Mouse (Mus musculus) activated CD4-positive, CD25-positive, alpha-beta regulatory T cell, adult 4 months (primary cell): ENCODE data around the gene Il2ra. TPM values are rescaled to one million over a fixed set of nuclear protein-coding genes. Genes with fewer than 3 reads are reported as not detected.

Source experiments
- ATAC-seq: one replicate; pipeline ENCODE4 v1.8.0; 2017
- polyA plus RNA-seq, 2 experiments: library from polyadenylated mRNA; unstranded; fragments of 100-300 nt; shearing (Covaris generic); gene quantifications; one replicate each; pipeline ENCODE4 v1.2.1; 2017

Gene Il2ra
- polyA plus RNA-seq, 2 experiments from 2014 or later, result 305 to 312 TPM

DNA sequence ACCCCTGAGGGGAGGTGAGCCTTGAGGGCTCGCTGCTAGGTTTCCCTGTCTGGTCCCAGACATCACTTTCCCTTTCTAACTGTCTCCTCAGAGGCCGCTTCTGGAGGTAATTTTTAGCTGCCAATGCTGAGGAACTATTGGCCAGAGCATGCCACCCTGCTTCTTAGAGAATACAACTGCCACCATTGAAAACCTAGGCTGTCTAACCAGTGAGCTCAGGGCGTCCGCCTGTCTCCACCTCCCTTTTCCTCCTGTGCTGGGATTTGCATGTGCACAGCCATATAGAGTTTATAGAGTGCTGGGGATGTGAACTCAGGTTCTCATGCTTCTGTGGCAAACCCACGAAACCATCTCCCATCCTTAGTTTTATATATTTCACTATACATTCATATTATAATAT, 11.2 kb downstream of the Il2ra start:
- ATAC-seq, result no peak

GRCm38 (mm10) chr2:11654990-11655931, 12.7 kb downstream of the Il2ra start:
- peak; percentile 24 for ATAC-seq

- peak; percentile 37 for ATAC-seq
Observed at GRCm38 (mm10) chr2:11657581-11657980, 15.0 kb downstream of the Il2ra start.

DNA sequence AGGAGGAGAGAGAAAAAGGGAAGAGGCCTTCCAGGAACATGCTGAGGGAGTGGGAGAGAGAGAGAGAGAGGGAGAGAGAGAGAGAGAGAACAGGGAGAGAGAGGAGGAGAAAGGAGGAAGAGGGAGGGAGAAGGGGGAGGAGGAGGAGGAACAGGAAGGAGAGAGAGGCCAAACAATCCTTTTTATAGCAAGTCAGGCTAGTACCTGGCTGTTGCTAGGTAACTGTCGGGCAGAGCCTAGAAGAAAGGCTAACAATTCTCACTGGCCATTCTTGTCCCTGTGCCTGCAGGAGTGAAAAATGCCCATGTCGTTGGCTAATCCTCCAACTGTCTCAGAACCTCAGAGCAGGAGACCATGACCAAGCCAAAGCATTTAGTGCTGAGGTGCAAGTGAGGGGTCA, 16.7 kb downstream of the Il2ra start:
- no peak for ATAC-seq

DNA sequence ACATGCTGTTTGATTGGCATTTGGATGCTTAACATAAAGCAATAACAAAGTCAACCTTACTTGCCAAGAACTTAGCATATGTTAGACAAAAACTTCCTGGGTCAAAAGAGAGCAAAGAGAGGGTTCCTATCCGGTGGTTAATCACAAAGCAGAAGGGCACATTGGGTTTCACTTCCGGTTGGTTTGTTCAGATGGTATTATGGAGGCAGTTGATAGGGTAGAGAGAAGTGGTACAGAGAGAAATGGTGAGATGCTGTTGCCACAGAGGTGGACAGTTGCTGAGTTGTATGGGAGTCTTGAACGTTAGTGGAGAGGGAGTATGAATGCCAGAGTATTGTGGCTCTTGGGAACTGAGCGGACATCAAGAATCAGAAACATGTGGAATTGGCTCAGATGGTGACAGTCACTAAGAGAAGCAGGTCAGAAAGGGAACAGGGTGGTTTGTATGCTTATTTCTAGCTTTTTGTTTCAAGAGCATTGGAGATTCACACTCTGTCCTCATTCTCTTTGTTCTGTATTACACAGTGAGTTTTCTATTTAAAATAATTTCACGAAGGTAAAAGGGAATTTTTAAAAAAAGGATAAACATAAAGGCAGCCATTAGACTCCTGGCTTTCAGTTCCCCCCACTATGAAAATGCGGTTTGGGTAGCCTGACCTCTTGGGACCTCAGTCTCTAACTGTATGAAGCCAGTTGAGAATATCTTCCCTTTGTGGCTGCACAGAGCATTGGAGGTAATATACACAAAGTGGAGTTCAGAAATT, 19.7 kb downstream of the Il2ra start:
- peak; percentile 37 for ATAC-seq

- peak; percentile 24 for ATAC-seq
Observed at GRCm38 (mm10) chr2:11662907-11663230, 20.3 kb downstream of the Il2ra start.

DNA sequence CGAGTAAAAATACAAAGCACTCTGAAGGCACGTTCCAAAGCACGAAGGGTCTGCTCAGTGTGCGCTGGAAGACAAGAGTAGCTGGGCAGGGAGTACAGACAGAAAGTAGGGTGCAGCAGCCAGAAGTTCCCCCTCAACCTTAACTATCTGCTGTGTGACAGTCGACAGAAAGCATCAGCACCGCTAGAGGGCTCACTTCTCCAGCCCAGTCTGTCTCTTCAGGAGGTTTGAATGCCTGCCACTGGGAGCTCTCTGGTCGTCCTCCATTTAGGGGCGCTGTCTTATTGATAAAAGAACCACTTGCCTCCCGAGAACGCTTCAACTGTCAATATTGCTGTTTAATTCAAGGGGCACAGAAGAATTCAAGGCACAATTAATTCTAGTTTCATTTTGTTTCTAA, 21.4 kb downstream of the Il2ra start:
- ATAC-seq, result peak; percentile 51

DNA sequence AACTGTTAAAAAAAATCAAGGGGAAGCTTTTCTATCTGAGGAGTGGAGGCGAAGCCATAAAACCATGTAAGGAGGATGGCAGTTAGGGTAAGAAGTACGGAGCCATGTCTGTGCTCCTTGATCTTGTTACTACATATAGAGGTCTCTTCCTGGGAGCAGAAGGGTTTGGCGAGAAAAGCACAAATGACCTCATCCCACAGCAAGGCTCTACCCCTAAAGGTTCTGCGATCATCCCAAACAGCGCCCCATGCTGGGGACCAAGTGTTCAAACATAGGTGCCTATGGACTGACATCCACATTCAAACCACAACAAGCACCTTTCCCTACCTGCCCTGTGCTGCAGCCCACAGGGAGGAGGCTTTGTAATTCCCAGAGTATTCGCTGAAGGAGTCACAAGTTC, 21.8 kb downstream of the Il2ra start:
- no peak for ATAC-seq

DNA sequence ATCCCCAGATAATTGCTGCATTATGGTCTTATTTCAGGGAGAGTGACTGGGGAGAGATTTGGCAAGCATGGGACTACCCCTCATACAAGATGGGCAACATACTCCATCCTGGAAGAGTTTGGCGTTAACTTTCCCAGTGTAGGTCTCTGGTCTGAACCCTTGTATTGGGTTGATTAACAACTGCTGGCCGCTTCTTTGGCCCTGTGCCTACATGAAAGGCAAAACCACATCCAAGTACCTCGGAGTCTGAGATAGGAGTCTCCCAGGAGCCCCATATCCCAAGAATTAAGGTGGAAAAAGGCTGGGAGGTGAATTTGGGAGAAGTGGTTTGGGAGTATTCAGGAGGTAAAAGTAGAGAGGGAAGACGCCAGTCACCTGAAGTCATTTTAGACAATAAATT, 22.2 kb downstream of the Il2ra start:
- no peak for ATAC-seq

DNA sequence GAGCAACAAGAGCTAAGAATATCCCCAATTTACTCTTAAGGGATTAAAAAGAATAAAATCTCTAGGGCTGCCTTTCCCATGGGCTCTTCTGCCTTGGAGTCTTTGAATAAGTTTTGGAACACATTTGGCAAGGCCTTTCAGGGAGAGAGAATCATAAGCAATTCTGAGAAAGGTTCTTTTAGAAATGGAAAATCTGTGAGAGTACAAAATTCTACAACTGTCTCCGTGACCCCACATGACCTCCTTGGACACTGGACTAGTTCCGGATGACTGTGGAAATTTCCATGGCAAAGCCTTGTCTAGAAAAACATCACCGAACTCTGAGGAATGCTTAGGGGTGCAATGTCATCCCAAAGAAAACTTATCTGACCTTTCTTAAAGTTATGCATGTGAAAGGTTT, 22.7 kb downstream of the Il2ra start:
- ATAC-seq, result no peak

GRCm38 (mm10) chr2:11672144-11672543, 29.5 kb downstream of the Il2ra start:
- ATAC-seq, result peak; percentile 72

DNA sequence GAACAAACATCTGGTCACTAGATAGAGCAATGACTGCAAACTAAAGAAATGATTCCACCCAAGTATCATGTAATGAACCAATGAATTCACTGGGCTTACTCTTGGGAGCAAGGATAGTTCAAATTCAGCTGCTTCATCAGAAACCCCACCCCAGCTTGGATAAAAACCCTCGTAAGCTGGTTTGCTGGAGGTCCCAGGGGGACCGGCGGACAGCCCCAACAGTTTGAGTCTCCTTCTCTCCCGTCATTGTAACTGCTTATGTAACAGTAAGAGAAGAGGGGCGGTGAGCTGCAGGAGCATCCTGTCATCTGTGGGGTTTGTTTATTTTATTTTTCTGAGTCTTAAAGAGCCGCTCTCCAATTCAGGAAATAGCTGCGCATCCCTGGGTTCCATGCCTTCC, 37.0 kb downstream of the Il2ra start:
- no peak for ATAC-seq

DNA sequence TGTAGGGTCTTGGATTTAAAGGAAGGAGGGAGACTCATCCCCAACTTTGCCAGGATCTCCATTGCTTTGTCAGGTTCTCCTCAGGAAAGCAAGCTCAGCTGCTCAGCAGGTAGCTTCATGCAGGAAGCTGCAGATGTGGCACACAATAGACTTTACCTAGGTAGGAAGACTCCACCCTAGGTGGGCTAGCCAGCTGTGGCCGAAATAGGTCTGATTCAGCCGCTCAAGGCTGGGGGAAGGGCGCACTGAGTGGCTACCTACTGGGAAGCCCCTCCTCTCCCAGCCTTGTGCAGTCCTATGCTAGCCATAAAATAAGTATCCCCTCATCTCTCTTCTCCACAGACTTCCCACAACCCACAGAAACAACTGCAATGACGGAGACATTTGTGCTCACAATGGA, 40.1 kb downstream of the Il2ra start:
- ATAC-seq, result no peak

DNA sequence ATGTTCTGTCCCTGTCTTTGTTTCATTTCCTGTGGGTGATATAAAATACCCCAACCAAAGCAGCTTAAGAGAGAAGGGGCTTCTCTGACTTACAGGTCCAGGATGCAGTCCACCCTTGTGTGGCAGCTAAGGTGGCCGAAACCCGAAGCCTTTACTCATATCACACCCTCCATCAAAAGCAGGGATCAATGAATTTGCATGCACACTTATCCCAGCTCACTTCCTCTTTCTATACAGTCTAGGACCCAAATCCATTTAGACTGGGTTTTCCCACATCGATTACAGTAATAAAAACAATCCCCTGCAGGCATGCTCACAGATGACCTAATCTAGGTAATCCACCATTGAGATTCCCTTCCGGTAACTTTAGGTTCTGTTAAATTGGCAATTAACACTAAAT, 43.9 kb downstream of the Il2ra start:
- ATAC-seq, result no peak

- peak; percentile 16 for ATAC-seq
Observed at GRCm38 (mm10) chr2:11687436-11687835, 44.8 kb downstream of the Il2ra start.

DNA sequence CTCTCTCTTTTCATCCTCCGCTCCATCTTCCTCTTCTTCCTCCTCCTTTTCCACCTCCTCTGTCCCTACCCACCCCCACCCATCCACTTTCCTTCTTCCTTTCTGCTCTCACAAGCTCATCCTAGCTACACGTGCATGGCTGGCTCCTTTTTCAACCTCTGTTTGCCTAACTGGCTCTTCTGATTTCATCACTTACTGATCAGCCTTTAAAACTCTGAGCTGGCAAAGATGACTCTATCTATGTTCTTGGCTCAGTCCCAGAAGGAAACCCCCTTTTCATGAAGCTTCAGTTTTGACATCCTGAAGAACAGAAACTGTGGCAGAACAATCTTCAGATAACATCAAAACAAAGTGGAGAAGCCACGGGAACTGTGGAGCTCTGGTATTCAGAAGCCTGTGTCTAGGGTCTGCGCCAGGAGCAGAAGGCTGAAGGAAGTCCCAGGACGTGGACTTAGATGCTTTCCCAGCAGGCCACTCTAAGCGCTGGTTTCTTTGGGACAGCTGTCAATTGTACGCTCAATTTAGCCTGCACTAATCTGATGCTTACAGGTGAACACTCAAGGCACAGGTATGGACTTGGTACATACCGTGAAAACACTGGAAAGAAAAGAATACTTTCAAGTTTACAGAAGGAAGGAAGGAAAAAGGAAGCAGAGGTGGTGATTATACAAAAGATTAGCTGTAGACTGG, 47.7 kb downstream of the Il2ra start:
- no peak for ATAC-seq

GRCm38 (mm10) chr2:11693352-11693751, 50.7 kb downstream of the Il2ra start:
- ATAC-seq, result no peak

DNA sequence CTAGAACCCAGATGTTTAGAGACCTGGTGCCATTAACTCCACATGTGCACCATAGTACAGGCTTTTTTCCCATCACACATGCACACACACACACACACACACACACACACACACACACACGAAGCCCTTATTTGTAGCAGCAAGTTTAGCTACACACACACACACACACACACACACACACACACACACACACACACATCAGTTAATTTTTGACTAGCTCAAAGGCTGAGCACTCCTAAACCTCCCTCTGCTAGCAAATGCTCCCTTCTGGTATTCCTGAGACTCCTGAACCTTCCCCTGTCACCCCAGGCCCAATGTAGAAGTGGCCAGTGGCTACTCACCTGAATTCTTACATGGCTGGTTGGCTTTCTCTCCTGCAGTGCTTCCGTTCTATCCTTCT, 51.5 kb downstream of the Il2ra start:
- no peak for ATAC-seq

DNA sequence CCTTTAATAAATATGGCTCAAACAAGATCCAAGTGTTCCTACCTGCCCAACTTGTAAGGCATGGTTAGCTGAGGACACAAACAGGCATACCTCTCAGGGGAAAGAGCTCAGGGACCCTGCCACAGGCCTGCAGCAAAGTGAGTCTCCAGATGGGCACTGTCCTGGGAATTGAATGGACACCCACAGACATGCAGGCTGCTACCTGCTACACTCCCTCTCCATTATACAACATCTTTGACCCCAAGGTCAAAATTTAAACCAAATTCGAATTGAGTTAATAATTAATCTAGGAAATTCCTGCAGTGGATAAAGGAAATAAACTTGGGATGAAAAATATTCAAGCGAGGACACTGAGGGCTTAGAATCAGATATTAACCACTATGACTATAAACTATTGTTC, 53.3 kb downstream of the Il2ra start:
- ATAC-seq, result no peak

GRCm38 (mm10) chr2:11698994-11699393, 56.4 kb downstream of the Il2ra start:
- ATAC-seq, result no peak

DNA sequence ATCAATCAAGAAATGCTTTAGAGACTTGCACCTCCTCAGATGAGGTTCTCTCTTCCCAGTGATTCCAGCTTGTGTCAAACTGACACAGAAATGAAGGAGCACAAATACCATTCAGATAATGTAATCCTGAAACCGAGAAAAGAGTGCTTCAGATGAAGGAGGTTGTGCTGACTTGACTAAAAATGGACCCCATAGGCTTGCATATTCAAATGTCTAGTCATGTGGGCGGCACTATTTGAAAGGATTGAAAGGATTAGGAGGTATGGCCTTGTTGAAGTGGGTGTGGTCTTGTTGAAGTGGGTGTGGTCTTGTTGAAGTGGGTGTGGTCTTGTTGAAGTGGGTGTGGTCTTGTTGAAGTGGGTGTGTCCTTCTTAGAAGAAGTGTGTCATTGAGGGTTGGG, 57.3 kb downstream of the Il2ra start:
- no peak for ATAC-seq

DNA sequence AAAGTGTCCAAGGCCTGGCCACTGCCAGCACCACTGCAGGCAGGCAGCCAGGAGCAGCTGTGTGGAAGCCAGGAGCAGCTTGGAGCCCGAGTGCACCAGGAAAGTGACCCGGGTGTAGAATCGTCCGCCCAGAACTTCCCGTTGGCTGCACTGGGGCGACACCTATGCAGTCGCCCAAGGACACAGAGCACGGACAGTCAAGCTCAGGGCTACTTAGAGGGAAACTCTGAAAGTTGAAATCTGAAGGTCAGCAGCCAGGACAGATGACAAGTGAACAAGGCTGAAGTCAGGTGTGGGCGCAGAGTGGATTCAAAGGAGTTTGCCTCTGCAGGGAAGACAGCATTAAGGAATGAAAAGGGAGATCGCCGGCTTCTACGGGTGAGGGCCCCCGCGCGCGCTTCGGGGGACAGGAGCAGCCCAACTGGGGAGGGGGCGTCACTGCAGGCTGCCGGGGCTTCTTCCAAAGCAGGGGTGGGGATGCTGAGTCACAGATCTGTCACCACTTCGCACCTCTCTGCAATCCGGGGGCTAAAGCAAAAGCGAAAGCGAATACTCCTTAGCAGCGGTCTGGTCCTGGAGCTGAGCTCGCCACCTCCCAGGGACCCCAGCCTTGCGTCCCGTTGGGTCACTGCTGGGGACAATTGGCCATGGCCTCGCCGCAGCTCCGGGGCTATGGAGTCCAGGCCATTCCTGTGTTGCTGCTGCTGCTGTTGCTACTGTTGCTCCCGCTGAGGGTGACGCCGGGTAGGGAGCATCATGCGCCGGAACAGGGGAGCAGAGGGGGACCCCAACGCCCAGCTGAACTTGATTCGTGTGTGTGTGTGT, 62.8 kb downstream of the Il2ra start, which contains the start of gene Il15ra:
Gene Il15ra, plus strand, starts transcription at position 90 of the 825 bp plus-strand sequence.
- peak; percentile 97 for ATAC-seq
